Mouse (Mus musculus): Measurements from ENCODE around the gene Magea3.
"Not testable (repeated sequence)": the region's sequence is repeated elsewhere in the genome, so short reads cannot be mapped to it uniquely, and the experiment has no call there.

The Magea3 gene

GRCm38 (mm10) chrX:154949405-154949804 is at the start of gene Magea3:
Magea3 (minus strand) TSS chrX:154949505.
- not testable (repeated sequence) for DNase-seq (ENCODE audit: low spot score)

- DNase-seq (ENCODE audit: low spot score), result not testable (repeated sequence)
Observed at GRCm38 (mm10) chrX:154995750-154996149, 46.4 kb upstream of the Magea3 start, which contains the start of gene Magea8. Magea8 (minus strand) TSS chrX:154995850.

- not testable (repeated sequence) for DNase-seq (ENCODE audit: low spot score)
Observed at GRCm38 (mm10) chrX:154935887-154936286, 13.4 kb downstream of the Magea3 start, which contains the start of gene Magea6. Magea6 (minus strand) TSS chrX:154935987.
